Mouse (Mus musculus) adrenal gland (tissue): Measurements from ENCODE around the gene Zfp423.

Experiments used
- intact Hi-C: fragments of 180-260 bp; cut with DNase I; formaldehyde crosslinking; loops from one replicate; pipeline ENCODE4 v1.15.1; 2025

Zfp423 gene

DNA sequence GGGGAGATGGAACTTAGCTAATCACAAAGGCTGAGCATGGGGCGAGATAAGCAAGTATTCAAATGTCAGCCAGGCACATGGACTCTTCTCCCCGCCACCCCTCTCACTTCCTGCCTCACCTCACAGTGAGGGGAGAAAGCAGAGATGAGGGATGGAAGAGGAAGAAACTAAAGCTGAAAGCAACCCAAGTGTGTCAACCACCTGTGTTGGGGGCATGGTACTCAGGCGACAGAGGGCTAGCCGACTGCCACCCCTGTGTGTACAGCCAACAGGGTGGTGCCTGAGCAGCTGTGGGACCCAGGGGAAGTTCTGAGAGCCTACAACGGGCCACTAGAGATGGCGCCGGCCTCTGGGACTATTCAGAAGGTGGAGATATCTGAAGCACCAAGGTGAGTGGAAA is 327.6 kb downstream of the Zfp423 start:
- intact Hi-C loops, result no loop called here

DNA sequence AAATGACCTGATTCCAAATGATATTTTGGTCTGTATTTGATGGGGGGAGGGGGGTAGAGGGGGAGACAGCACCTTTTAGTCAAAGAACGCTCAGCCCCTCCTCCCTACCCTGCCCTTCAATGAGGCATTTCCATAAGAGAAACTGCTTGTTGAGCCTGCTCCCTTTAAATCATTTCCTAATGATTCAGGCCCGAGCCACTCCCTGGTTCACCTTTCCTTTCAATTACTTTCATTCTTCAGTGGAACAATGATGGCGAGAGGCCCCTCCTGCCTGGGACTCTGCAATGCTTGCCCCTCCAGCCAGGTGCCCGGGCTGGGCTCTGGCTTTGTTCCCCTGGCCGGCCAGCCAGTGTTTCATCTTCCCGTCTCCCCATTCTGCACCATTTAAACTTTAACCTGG is 329.7 kb downstream of the Zfp423 start:
- intact Hi-C loops, result no loop called here

DNA sequence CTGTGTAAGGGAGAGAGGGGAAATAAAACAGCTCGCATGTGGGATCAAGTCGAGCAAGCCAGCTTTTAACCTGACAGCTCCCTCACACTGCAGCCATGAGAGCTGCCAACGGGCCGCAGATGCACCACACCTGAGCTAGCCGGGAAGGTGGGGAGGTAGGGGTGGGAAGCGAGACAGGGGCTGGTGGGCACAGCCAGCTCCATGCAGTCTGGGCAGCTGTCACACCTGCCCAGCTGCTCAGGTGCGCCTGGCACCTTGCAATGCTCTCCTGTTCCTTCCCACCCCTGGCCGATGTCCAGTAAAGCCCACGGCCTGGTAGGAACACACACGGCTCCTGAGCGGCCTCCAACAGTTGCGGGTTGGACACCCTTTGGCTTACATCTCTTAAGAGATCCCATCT is 338.2 kb downstream of the Zfp423 start:
- intact Hi-C loops, result no loop called here

- intact Hi-C loops, result no loop called here
Measured at GRCm38 (mm10) chr8:87620225-87620624, 339.2 kb downstream of the Zfp423 start.

GRCm38 (mm10) chr8:87619529-87619928 is 339.9 kb downstream of the Zfp423 start:
- intact Hi-C loops, result no loop called here

- intact Hi-C loops, result no loop called here
Measured at GRCm38 (mm10) chr8:87619118-87619517, 340.3 kb downstream of the Zfp423 start.

DNA sequence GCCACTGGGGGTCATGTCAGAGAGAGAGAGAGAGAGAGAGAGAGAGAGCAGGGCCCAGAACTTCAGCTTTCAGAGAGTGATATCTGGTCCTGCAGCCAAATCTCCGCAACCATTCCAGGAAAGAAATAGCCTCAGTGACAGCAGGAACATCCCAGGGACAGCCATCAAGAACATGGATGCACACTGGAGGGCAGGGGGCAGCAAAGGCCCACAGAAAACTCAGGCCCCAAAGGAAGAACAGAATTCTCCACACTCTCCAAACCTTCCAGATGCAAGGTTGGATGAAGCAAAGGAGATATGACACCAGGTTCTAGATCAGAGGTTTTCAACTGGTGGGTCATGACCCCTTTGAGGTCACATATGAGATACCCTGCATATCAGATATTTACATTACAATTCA is 345.7 kb downstream of the Zfp423 start:
- intact Hi-C loops, result no loop called here
